ENCODE assay signal across 8 mouse cellular contexts in genomic region chr2:71787591-71788460, GRCm38 (mm10). TPM values are rescaled to one million over a fixed set of nuclear protein-coding genes. Genes with fewer than 3 reads are reported as not detected.
DNase-seq lines count a peak whose midpoint lies in the region; ATAC-seq and TF ChIP-seq lines count a peak whose summit lies in the region.

No protein-coding gene starts in this region.

- 3% methylated on average over 32 of the region's 32 CpGs for WGBS in limb, embryonic 10.5 days
- 1% methylated on average over 32 of the region's 32 CpGs for WGBS in midbrain, embryonic 16.5 days

- no peaks in the 10 kb centered on the region for H3K27me3 ChIP-seq in Patski
- peaks cover 33% of the 10 kb centered on the region for H3K27me3 ChIP-seq in limb, embryonic 10.5 days (ENCODE audit: low read depth, poor library complexity, severe bottlenecking)
- no peaks in the 10 kb centered on the region for H3K27me3 ChIP-seq in midbrain, embryonic 16.5 days (ENCODE audit: control insufficient read depth, insufficient read depth, low read depth, low read length)

- intact Hi-C loops in heart, postnatal 36 days (cut with DNase I): loop anchor here (2.0 to 5.0 kb wide), 3 partner anchors 25 to 116 kb away; no protein-coding TSS in a partner anchor

- H3K4me1 ChIP-seq in limb, embryonic 10.5 days: peaks cover 19% of the 10 kb centered on the region
- H3K4me1 ChIP-seq in midbrain, embryonic 16.5 days (ENCODE audit: control insufficient read depth, insufficient read depth, low read length): peaks cover 5% of the 10 kb centered on the region; the same call in 1 of the 2 replicates

- H3K4me2 ChIP-seq in midbrain, embryonic 16.5 days (ENCODE audit: low read length): peak overlapping the region; percentile 97

- H3K4me3 ChIP-seq in limb, embryonic 10.5 days: peak overlapping the region; percentile 81
- H3K4me3 ChIP-seq in midbrain, embryonic 16.5 days (ENCODE audit: low read depth, low read length): peak overlapping the region; percentile 75

- DNase-seq in heart, adult 11 months: peak; percentile 91
- no peak for DNase-seq in heart, adult 8-10 months (ENCODE audit: low spot score)
- no peak for DNase-seq in Patski (ENCODE audit: low read depth, low spot score)
- peak; percentile 70 for DNase-seq in embryo, embryonic 10.5 days (ENCODE audit: low spot score)
- peak; percentile 50 to 57 for DNase-seq in heart, postnatal 36 days
- DNase-seq in limb, embryonic 10.5 days (ENCODE audit: low spot score): peak; percentile 71

- in situ Hi-C loops in Patski (cut with MboI; ENCODE audit: low pct_unique_long_range_greater_than_20kb): no loop called here

- peak overlapping the region; percentile 89 for H3K27ac ChIP-seq in limb, embryonic 10.5 days
- H3K27ac ChIP-seq in midbrain, embryonic 16.5 days (ENCODE audit: low read length): no peak overlapping the region

- no peak for ATAC-seq in Patski
- ATAC-seq in midbrain, embryonic 16.5 days: peak; percentile 57; the same call in 1 of the 2 replicates
- ATAC-seq in monocyte, adult 5-6 weeks (replicated peaks; ENCODE audit: insufficient number of reproducible peaks, low FRiP score, low TSS enrichment, poor library complexity, severe bottlenecking): no peak

- POLR2A ChIA-PET in Patski (lab: Charles Lee): interaction anchor here (1.1 to 1.7 kb wide), 3 partner anchors 26 to 192 kb away, joined by 3 to 4 read pairs (median 4); no protein-coding TSS in a partner anchor

- H3K9me3 ChIP-seq in limb, embryonic 10.5 days (replicated peaks): no peaks in the 10 kb centered on the region
- H3K9me3 ChIP-seq in midbrain, embryonic 16.5 days (replicated peaks; ENCODE audit: control insufficient read depth, low read length, poor library complexity, severe bottlenecking): no peaks in the 10 kb centered on the region

- H3K36me3 ChIP-seq in limb, embryonic 10.5 days: 0 out of 2 replicates have a peak, but pooled peaks cover 4% of the 10 kb centered on the region
- no peaks in the 10 kb centered on the region for H3K36me3 ChIP-seq in midbrain, embryonic 16.5 days (ENCODE audit: control insufficient read depth, insufficient read depth, low read length)

- peak overlapping the region; percentile 80 for H3K9ac ChIP-seq in midbrain, embryonic 16.5 days (ENCODE audit: low read depth, low read length)

- TF ChIP-seq CTCF in Patski (IDR thresholded peaks at IDR 0.05): peak; percentile 12

- CTCF ChIA-PET in Patski (lab: Charles Lee): interaction anchor here (1.0 to 1.1 kb wide), 2 partner anchors 18 to 48 kb away, joined by 3 read pairs; no protein-coding TSS in a partner anchor

RNA-seq across cellular contexts. Expression of gene Itga6, which starts 42.4 kb away (rescaled TPM):
- 10 to 100 TPM; 29.1 to 67.1 (median 46.3) TPM for total RNA-seq in heart, adult 8-10 months (2022)
- 118 TPM for polyA plus RNA-seq in Patski (2021)
- 10 to 100 TPM; 44.4 to 61.9 TPM for total RNA-seq in heart, postnatal 36 days (2021)
- polyA plus RNA-seq in limb, embryonic 10.5 days (2016; fragmentation: Nextera tagmentation; extraction: Ambion mirVana): 19.1 and 22.3 TPM in 2 replicates
- polyA plus RNA-seq in midbrain, embryonic 16.5 days (2015; fragmentation: Nextera tagmentation; extraction: Ambion mirVana): 17.7 and 23.7 TPM in 2 replicates
- 20.6 to 89.1 TPM (median 24.1 TPM) in 3 replicates for total RNA-seq in monocyte, adult 5-6 weeks (2017)

Comparison
In these comparisons a context has a peak if more than half of its experiments do, and no peak if none do; other contexts are left out.
1. DNase-seq: peak in heart, adult 11 months (single experiment), embryo, embryonic 10.5 days (single experiment), heart, postnatal 36 days (2 of 2) and limb, embryonic 10.5 days (single experiment); none in heart, adult 8-10 months (single experiment) and Patski (single experiment).